Comparison of ENCODE assay signal across 28 mouse cellular contexts in genomic region chr2:7778610-7779009, GRCm38 (mm10).
DNase-seq lines count a peak whose midpoint lies in the region; ATAC-seq lines count a peak whose summit lies in the region.
"Had no signal": no experiment of that assay in that cellular context is flagged by ENCODE, and none has a peak within 500 bp of the region (broad histone marks: within the 10 kb centered on the region; RNA-seq: fewer than 3 reads in every experiment).

No protein-coding gene starts in this region.

- no peaks in the 10 kb centered on the region for H3K4me1 ChIP-seq in forebrain, embryonic 16.5 days (replicated peaks; ENCODE audit: control insufficient read depth, insufficient read depth, low read length)
- H3K4me1 ChIP-seq in forebrain, embryonic 11.5 days (replicated peaks; ENCODE audit: control insufficient read depth, insufficient read depth, low read length) = no peaks in the 10 kb centered on the region
- H3K4me1 ChIP-seq in hindbrain, embryonic 12.5 days = no peaks in the 10 kb centered on the region
- H3K4me1 ChIP-seq: embryonic facial prominence, embryonic 10.5 days; embryonic facial prominence, embryonic 13.5 days; heart, embryonic 12.5 days; heart, embryonic 15.5 days; hindbrain, embryonic 15.5 days had no signal

- H3K36me3 ChIP-seq in forebrain, embryonic 16.5 days (ENCODE audit: control insufficient read depth, insufficient read depth) = no peaks in the 10 kb centered on the region
- H3K36me3 ChIP-seq in forebrain, embryonic 11.5 days (ENCODE audit: control insufficient read depth, insufficient read depth, low read length) = no peaks in the 10 kb centered on the region
- no peaks in the 10 kb centered on the region for H3K36me3 ChIP-seq in hindbrain, embryonic 12.5 days
- H3K36me3 ChIP-seq: embryonic facial prominence, embryonic 10.5 days; embryonic facial prominence, embryonic 13.5 days; heart, embryonic 12.5 days; heart, embryonic 15.5 days; hindbrain, embryonic 15.5 days had no signal

- no peak overlapping the region for H3K27ac ChIP-seq in forebrain, embryonic 16.5 days (ENCODE audit: low read length)
- H3K27ac ChIP-seq in forebrain, embryonic 11.5 days (ENCODE audit: low read depth, low read length) = no peak overlapping the region
- no peak overlapping the region for H3K27ac ChIP-seq in hindbrain, embryonic 12.5 days
- H3K27ac ChIP-seq: embryonic facial prominence, embryonic 10.5 days; embryonic facial prominence, embryonic 13.5 days; heart, embryonic 15.5 days; hindbrain, embryonic 15.5 days had no signal

- H3K4me2 ChIP-seq in forebrain, embryonic 16.5 days (ENCODE audit: low read length) = no peak overlapping the region
- H3K4me2 ChIP-seq in forebrain, embryonic 11.5 days (ENCODE audit: low read depth, low read length, severe bottlenecking) = no peak overlapping the region
- H3K4me2 ChIP-seq in hindbrain, embryonic 12.5 days (replicated peaks) = no peak overlapping the region
- H3K4me2 ChIP-seq: embryonic facial prominence, embryonic 13.5 days; heart, embryonic 12.5 days; heart, embryonic 15.5 days; hindbrain, embryonic 15.5 days had no signal

- ATAC-seq in forebrain, embryonic 16.5 days = peak; percentile 67
- ATAC-seq in forebrain, embryonic 11.5 days (replicated peaks; ENCODE audit: low FRiP score) = no peak
- ATAC-seq in hindbrain, embryonic 12.5 days (ENCODE audit: low FRiP score) = no peak
- ATAC-seq: intestine, postnatal 0 days had no signal

- H3K27me3 ChIP-seq in forebrain, embryonic 16.5 days (replicated peaks; ENCODE audit: control insufficient read depth, insufficient read depth, low read length) = no peaks in the 10 kb centered on the region
- H3K27me3 ChIP-seq in forebrain, embryonic 11.5 days (ENCODE audit: control insufficient read depth, insufficient read depth, low read length) = no peaks in the 10 kb centered on the region
- no peaks in the 10 kb centered on the region for H3K27me3 ChIP-seq in hindbrain, embryonic 12.5 days
- H3K27me3 ChIP-seq: CH12.LX; embryonic facial prominence, embryonic 13.5 days; heart, embryonic 12.5 days; heart, embryonic 15.5 days; hindbrain, embryonic 15.5 days had no signal

- no peak overlapping the region for H3K4me3 ChIP-seq in forebrain, embryonic 16.5 days (replicated peaks; ENCODE audit: low read length)
- H3K4me3 ChIP-seq in forebrain, embryonic 11.5 days (ENCODE audit: low read depth, low read length) = no peak overlapping the region
- H3K4me3 ChIP-seq in hindbrain, embryonic 12.5 days = no peak overlapping the region
- H3K4me3 ChIP-seq: embryonic facial prominence, embryonic 10.5 days; embryonic facial prominence, embryonic 13.5 days; erythroblast, embryonic 14.5 days; heart, embryonic 12.5 days; heart, embryonic 15.5 days; hindbrain, embryonic 15.5 days had no signal

- DNase-seq in forebrain, embryonic 11.5 days (ENCODE audit: low spot score) = no peak
- DNase-seq in ES-CJ7 (ENCODE audit: low read depth, low spot score) (peak; percentile 8), ZHBTc4 (ENCODE audit: low read depth, low spot score) (peak; percentile 2)
- DNase-seq in brain, embryonic 18.5 days (ENCODE audit: low read depth, low spot score) = peak; percentile 39
- DNase-seq in T-cell, adult 2 months (ENCODE audit: low spot score) = no peak
- DNase-seq: adrenal gland, adult 2 months; adrenal gland, postnatal 14 days; B cell, adult 2 months; cerebellum, adult 11 months; cerebellum, adult 2 months; cerebellum, adult 9-11 months; cerebellum, postnatal 25 days; embryo, embryonic 11 days; gastrocnemius, postnatal 25 days; heart, adult 18-20 months; heart, postnatal 10 days; heart, postnatal 4 days; kidney, adult 2 months had no signal

- H3K9ac ChIP-seq in forebrain, embryonic 16.5 days (replicated peaks; ENCODE audit: low read depth, low read length) = no peak overlapping the region
- no peak overlapping the region for H3K9ac ChIP-seq in forebrain, embryonic 11.5 days (ENCODE audit: low read length)
- H3K9ac ChIP-seq in hindbrain, embryonic 12.5 days = no peak overlapping the region
- H3K9ac ChIP-seq: embryonic facial prominence, embryonic 13.5 days; heart, embryonic 12.5 days; heart, embryonic 15.5 days; hindbrain, embryonic 15.5 days had no signal

- WGBS in forebrain, embryonic 16.5 days = 32% methylated on average over 2 of the region's 2 CpGs
- 59% methylated on average over 2 of the region's 2 CpGs for WGBS in forebrain, embryonic 11.5 days
- 51% methylated on average over 2 of the region's 2 CpGs for WGBS in hindbrain, embryonic 12.5 days

- no peaks in the 10 kb centered on the region for H3K9me3 ChIP-seq in forebrain, embryonic 16.5 days (ENCODE audit: control insufficient read depth, low read length)
- H3K9me3 ChIP-seq in forebrain, embryonic 11.5 days (ENCODE audit: control insufficient read depth, low read length) = no peaks in the 10 kb centered on the region
- no peaks in the 10 kb centered on the region for H3K9me3 ChIP-seq in hindbrain, embryonic 12.5 days (replicated peaks)
- H3K9me3 ChIP-seq: embryonic facial prominence, embryonic 10.5 days; embryonic facial prominence, embryonic 13.5 days; heart, embryonic 12.5 days; heart, embryonic 15.5 days; hindbrain, embryonic 15.5 days had no signal

Comparison
In these comparisons a context has a peak if more than half of its experiments do, and no peak if none do; other contexts are left out.
1. DNase-seq: peak in ES-CJ7 (single experiment), ZHBTc4 (single experiment) and brain, embryonic 18.5 days (single experiment); none in forebrain, embryonic 11.5 days (single experiment) and T-cell, adult 2 months (single experiment).